10 mouse cellular contexts compared by ENCODE assay signal in the genomic region with DNA sequence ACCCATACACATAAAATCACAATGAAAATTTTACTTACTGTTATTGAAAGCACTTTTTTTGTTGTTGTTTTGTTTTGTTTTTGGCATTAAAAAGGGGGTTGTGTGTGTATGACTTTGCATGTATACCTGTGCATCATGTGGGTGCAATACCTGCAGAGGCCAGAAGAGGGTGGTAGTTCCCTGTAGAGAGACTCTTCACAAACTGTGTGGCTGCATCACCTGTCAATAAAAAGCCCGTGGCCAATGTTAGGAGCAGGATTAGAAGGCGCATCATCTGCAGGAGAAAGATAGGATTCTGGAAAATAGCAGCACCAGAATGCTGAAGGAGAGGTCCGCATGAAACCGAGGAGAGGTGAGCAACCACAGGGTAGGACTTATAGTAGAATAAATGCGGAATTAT. TPM values are rescaled to one million over a fixed set of nuclear protein-coding genes. Genes with fewer than 3 reads are reported as not detected.
DNase-seq lines count a peak whose midpoint lies in the region; ATAC-seq and TF ChIP-seq lines count a peak whose summit lies in the region.
"Had no signal": no experiment of that assay in that cellular context is flagged by ENCODE, and none has a peak within 500 bp of the region (broad histone marks: within the 10 kb centered on the region; RNA-seq: fewer than 3 reads in every experiment).

No protein-coding gene starts in this region.

- DNase-seq in kidney, adult 9 months, result peak; percentile 51
- peak; percentile 68 for DNase-seq in naive thymus-derived CD4-positive, alpha-beta T cell, adult 2 months (ENCODE audit: low read depth)
- no peak for DNase-seq in urinary bladder, adult 18-20 months (ENCODE audit: low spot score in 2 of 2)
- DNase-seq in left cerebral cortex, postnatal 4 days, result no peak

- intact Hi-C loops in left cerebral cortex, postnatal 4 days (cut with DNase I), result no loop called here

- no peak overlapping the region for H3K4me3 ChIP-seq in kidney, embryonic 16.5 days (ENCODE audit: low read length)
- no peak overlapping the region for H3K4me3 ChIP-seq in E14TG2a.4 (replicated peaks; ENCODE audit: low read length)
- no peak overlapping the region for H3K4me3 ChIP-seq in bone marrow, adult 2 months (replicated peaks; ENCODE audit: control insufficient read depth, low read depth, low read length)
- H3K4me3 ChIP-seq: embryonic facial prominence, embryonic 13.5 days; limb, embryonic 13.5 days had no signal

- peak; percentile 100 for TF ChIP-seq CTCF in E14TG2a.4 (conservative IDR thresholded peaks at IDR 0.05; ENCODE audit: low read length)
- peak; percentile 28; the same call in 1 of the 2 replicates for TF ChIP-seq CTCF in bone marrow, adult 2 months (IDR thresholded peaks at IDR 0.05; ENCODE audit: control insufficient read depth, insufficient read depth, low read length)

- TF ChIP-seq POLR2A in bone marrow, adult 2 months (IDR thresholded peaks at IDR 0.05; ENCODE audit: borderline replicate concordance, control insufficient read depth, low read depth, low read length), result no peak

- H3K4me2 ChIP-seq in kidney, embryonic 16.5 days (replicated peaks; ENCODE audit: low read depth, low read length), result no peak overlapping the region
- H3K4me2 ChIP-seq: embryonic facial prominence, embryonic 13.5 days; limb, embryonic 13.5 days had no signal

- no peak for ATAC-seq in kidney, embryonic 16.5 days (ENCODE audit: low FRiP score, low TSS enrichment)
- no peak for ATAC-seq in cerebellum, adult (ENCODE audit: insufficient number of reproducible peaks, low FRiP score, low TSS enrichment)

- no peaks in the 10 kb centered on the region for H3K27me3 ChIP-seq in kidney, embryonic 16.5 days (ENCODE audit: insufficient read depth, low read length)
- no peaks in the 10 kb centered on the region for H3K27me3 ChIP-seq in E14TG2a.4 (ENCODE audit: insufficient read depth, low read length)
- H3K27me3 ChIP-seq: embryonic facial prominence, embryonic 13.5 days; limb, embryonic 13.5 days had no signal

- H3K27ac ChIP-seq in kidney, embryonic 16.5 days (ENCODE audit: low read length), result no peak overlapping the region
- H3K27ac ChIP-seq in bone marrow, adult 2 months (ENCODE audit: control insufficient read depth, insufficient read depth, low read depth, low read length, poor library complexity), result no peak overlapping the region
- H3K27ac ChIP-seq: embryonic facial prominence, embryonic 13.5 days; limb, embryonic 13.5 days had no signal

- no peak overlapping the region for H3K9ac ChIP-seq in kidney, embryonic 16.5 days (replicated peaks; ENCODE audit: low read length)
- H3K9ac ChIP-seq: embryonic facial prominence, embryonic 13.5 days; limb, embryonic 13.5 days had no signal

- H3K36me3 ChIP-seq in kidney, embryonic 16.5 days (ENCODE audit: insufficient read depth, low read length), result no peaks in the 10 kb centered on the region
- peaks cover 1% of the 10 kb centered on the region for H3K36me3 ChIP-seq in E14TG2a.4 (ENCODE audit: insufficient read depth, low read length)
- H3K36me3 ChIP-seq: embryonic facial prominence, embryonic 13.5 days had no signal

- H3K4me1 ChIP-seq in kidney, embryonic 16.5 days (ENCODE audit: insufficient read depth, low read length), result no peaks in the 10 kb centered on the region
- H3K4me1 ChIP-seq in E14TG2a.4 (replicated peaks; ENCODE audit: low read depth, low read length), result peaks cover 10% of the 10 kb centered on the region
- no peaks in the 10 kb centered on the region for H3K4me1 ChIP-seq in bone marrow, adult 2 months (ENCODE audit: control insufficient read depth, insufficient read depth, low read length)
- H3K4me1 ChIP-seq: limb, embryonic 13.5 days had no signal

- whole genome bisulfite sequencing in kidney, embryonic 16.5 days, result 91% methylated on average over 5 of the region's 5 CpGs
- 85% methylated on average over 5 of the region's 5 CpGs for WGBS in bone marrow, adult 2 months

- H3K9me3 ChIP-seq in kidney, embryonic 16.5 days (ENCODE audit: low read length), result peaks cover 9% of the 10 kb centered on the region
- peaks cover 5% of the 10 kb centered on the region for H3K9me3 ChIP-seq in E14TG2a.4 (ENCODE audit: low read length)

RNA-seq across cellular contexts. Expression of a gene that starts 44.9 kb away (rescaled TPM):
- 0.42 TPM in 1 of 2 replicates, not detected in the other for polyA plus RNA-seq in kidney, embryonic 16.5 days (2015; fragmentation: Nextera tagmentation; extraction: Ambion mirVana)
- polyA plus RNA-seq in bone marrow, adult 2 months (2011; ENCODE audit: insufficient read depth, insufficient read length, low replicate concordance, missing spikeins), result 8.4 TPM in 1 of 2 replicates, not detected in the other
- 10 to 100 TPM in 1 of 2 experiments, 1 to 10 TPM in 1; 9.4 to 16.6 TPM for total RNA-seq in left cerebral cortex, postnatal 4 days (2021)

Comparison
In these comparisons a context has a peak if more than half of its experiments do, and no peak if none do; other contexts are left out.
1. DNase-seq: peak in kidney, adult 9 months (single experiment) and naive thymus-derived CD4-positive, alpha-beta T cell, adult 2 months (single experiment); none in urinary bladder, adult 18-20 months (0 of 2) and left cerebral cortex, postnatal 4 days (single experiment).